Mouse (Mus musculus): ENCODE measurements around the gene Trpc7. TPM values are rescaled to one million over a fixed set of nuclear protein-coding genes. Genes with fewer than 3 reads are reported as not detected.

The Trpc7 gene
- polyA plus RNA-seq, 1 experiment from 2014 or later: 0.04 TPM

DNA sequence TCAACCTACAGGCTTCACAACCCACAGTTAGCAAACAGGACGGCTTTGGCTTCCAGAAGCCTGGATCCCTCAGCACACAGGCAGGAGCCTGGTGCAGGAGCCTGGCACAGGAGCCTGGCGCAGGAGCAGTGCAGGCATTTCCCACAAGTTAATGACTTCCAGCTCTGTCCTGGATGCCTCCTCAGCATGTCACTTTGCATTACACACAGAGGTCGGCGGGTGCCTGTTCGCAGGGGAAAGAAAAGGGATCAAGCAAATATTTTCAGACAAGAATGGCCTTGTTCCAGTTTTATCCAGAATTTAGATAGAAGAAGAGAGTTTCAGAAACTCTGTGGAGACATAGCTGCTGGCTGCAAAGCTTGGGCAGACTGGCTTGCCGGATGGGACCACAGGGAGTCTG lies 33.8 kb downstream of the Trpc7 start:
- H3K4me1 ChIP-seq: no peaks in the 10 kb centered on the region
- no peak overlapping the region for H3K9ac ChIP-seq
- no peaks in the 10 kb centered on the region for H3K9me3 ChIP-seq
- 46% methylated on average over 6 of the region's 6 CpGs for WGBS
- ATAC-seq (ENCODE audit: borderline replicate concordance, extremely low read depth, low FRiP score, low TSS enrichment): no peak
- H3K4me3 ChIP-seq: no peak overlapping the region
- no peak overlapping the region for H3K4me2 ChIP-seq
- no peaks in the 10 kb centered on the region for H3K27me3 ChIP-seq
- no peaks in the 10 kb centered on the region for H3K36me3 ChIP-seq
- H3K27ac ChIP-seq: no peak overlapping the region

- WGBS: 71% methylated on average over 8 of the region's 8 CpGs
- H3K4me2 ChIP-seq: no peak overlapping the region
- no peaks in the 10 kb centered on the region for H3K9me3 ChIP-seq
- no peak for ATAC-seq (ENCODE audit: borderline replicate concordance, extremely low read depth, low FRiP score, low TSS enrichment)
- no peak overlapping the region for H3K9ac ChIP-seq
- no peaks in the 10 kb centered on the region for H3K4me1 ChIP-seq
- H3K27ac ChIP-seq: no peak overlapping the region
- no peaks in the 10 kb centered on the region for H3K36me3 ChIP-seq
- no peaks in the 10 kb centered on the region for H3K27me3 ChIP-seq
- H3K4me3 ChIP-seq: no peak overlapping the region
Measured at GRCm38 (mm10) chr13:56854506-56854905, 41.3 kb downstream of the Trpc7 start.

DNA sequence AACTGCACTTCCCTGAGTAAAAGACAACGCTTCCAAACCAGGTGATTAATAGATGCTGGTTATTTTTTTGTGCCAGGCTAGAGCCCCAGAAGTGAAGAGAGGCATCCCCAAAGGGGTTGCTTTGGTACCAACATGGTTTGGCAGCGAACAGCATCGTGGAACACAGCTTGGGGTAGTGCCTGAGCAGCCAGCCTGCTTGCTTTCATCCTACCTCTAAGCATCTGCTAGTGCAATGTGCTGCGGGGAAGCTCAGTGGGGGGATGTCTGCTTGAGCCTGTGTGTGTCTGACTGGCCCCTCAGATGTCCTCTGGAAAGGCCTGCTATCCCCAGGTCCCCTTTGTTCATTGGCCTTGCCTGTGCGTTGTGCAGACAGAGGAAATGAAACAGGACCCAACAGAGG lies 42.4 kb downstream of the Trpc7 start:
- WGBS: 60% methylated on average over 5 of the region's 5 CpGs
- H3K9ac ChIP-seq: no peak overlapping the region
- no peak overlapping the region for H3K4me3 ChIP-seq
- no peaks in the 10 kb centered on the region for H3K36me3 ChIP-seq
- no peak for ATAC-seq (ENCODE audit: borderline replicate concordance, extremely low read depth, low FRiP score, low TSS enrichment)
- H3K9me3 ChIP-seq: no peaks in the 10 kb centered on the region
- H3K27me3 ChIP-seq: no peaks in the 10 kb centered on the region
- no peak overlapping the region for H3K27ac ChIP-seq
- no peak overlapping the region for H3K4me2 ChIP-seq
- no peaks in the 10 kb centered on the region for H3K4me1 ChIP-seq

GRCm38 (mm10) chr13:56845866-56846265 lies 49.9 kb downstream of the Trpc7 start:
- 76% methylated on average over 3 of the region's 3 CpGs for WGBS
- Histone ChIP-seq H3K36me3 (no peaks in the 10 kb centered on the region), H3K9me3 (no peaks in the 10 kb centered on the region), H3K27me3 (no peaks in the 10 kb centered on the region), H3K4me2 (no peak overlapping the region), H3K4me3 (no peak overlapping the region), H3K4me1 (no peaks in the 10 kb centered on the region), H3K9ac (no peak overlapping the region), H3K27ac (no peak overlapping the region)
- ATAC-seq (ENCODE audit: borderline replicate concordance, extremely low read depth, low FRiP score, low TSS enrichment): no peak

DNA sequence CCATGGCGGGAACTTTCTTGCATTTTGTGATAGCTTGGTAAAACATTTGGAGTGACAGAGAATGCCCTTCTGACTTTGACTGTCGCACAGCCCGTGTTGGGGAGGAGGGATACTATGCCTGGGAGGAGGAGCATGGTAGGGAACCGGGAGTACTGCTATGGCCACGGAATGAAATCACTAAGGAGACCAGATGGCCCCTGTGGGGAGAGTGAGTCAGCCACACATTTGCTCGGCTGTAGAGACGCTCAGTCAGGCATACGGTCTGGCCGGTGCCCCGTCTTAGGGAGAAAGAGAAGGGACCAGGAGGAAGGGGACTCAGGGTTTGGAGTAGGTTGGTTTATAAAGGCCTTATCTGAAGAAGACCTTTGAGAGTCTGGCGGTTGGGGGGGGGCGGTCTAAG lies 80.3 kb downstream of the Trpc7 start:
- 88% methylated on average over 12 of the region's 12 CpGs for WGBS
- H3K36me3 ChIP-seq: no peaks in the 10 kb centered on the region

GRCm38 (mm10) chr13:56806776-56807490 lies 88.9 kb downstream of the Trpc7 start:
- peak; percentile 65; the same call in 1 of the 2 replicates for ATAC-seq (ENCODE audit: borderline replicate concordance, extremely low read depth, low FRiP score, low TSS enrichment)
- no peak overlapping the region for H3K27ac ChIP-seq
- 7% methylated on average over 27 of the region's 27 CpGs for WGBS
- H3K4me3 ChIP-seq: peak overlapping the region; percentile 29
- peaks cover 4% of the 10 kb centered on the region; the same call in 1 of the 2 replicates for H3K4me1 ChIP-seq
- H3K4me2 ChIP-seq: peak overlapping the region; percentile 62
- H3K9me3 ChIP-seq: no peaks in the 10 kb centered on the region
- H3K36me3 ChIP-seq: no peaks in the 10 kb centered on the region
- no peaks in the 10 kb centered on the region for H3K27me3 ChIP-seq
- peak overlapping the region; percentile 24; the same call in 1 of the 2 replicates for H3K9ac ChIP-seq

More for the DNA sequence above, 80.3 kb downstream of the Trpc7 start:
- Histone ChIP-seq H3K27ac (no peak overlapping the region), H3K4me1 (no peaks in the 10 kb centered on the region), H3K4me2 (no peak overlapping the region), H3K4me3 (no peak overlapping the region), H3K27me3 (no peaks in the 10 kb centered on the region), H3K9ac (no peak overlapping the region), H3K9me3 (no peaks in the 10 kb centered on the region)
- no peak for ATAC-seq (ENCODE audit: borderline replicate concordance, extremely low read depth, low FRiP score, low TSS enrichment)

GRCm38 (mm10) chr13:56805131-56805530 lies 90.7 kb downstream of the Trpc7 start:
- H3K27me3 ChIP-seq: no peaks in the 10 kb centered on the region
- no peak overlapping the region for H3K4me2 ChIP-seq
- 85% methylated on average over 3 of the region's 3 CpGs for WGBS
- no peaks in the 10 kb centered on the region for H3K36me3 ChIP-seq
- no peak overlapping the region for H3K9ac ChIP-seq
- H3K4me3 ChIP-seq: no peak overlapping the region
- H3K27ac ChIP-seq: no peak overlapping the region
- H3K4me1 ChIP-seq: peaks cover 4% of the 10 kb centered on the region; the same call in 1 of the 2 replicates
- no peak for ATAC-seq (ENCODE audit: borderline replicate concordance, extremely low read depth, low FRiP score, low TSS enrichment)
- no peaks in the 10 kb centered on the region for H3K9me3 ChIP-seq

DNA sequence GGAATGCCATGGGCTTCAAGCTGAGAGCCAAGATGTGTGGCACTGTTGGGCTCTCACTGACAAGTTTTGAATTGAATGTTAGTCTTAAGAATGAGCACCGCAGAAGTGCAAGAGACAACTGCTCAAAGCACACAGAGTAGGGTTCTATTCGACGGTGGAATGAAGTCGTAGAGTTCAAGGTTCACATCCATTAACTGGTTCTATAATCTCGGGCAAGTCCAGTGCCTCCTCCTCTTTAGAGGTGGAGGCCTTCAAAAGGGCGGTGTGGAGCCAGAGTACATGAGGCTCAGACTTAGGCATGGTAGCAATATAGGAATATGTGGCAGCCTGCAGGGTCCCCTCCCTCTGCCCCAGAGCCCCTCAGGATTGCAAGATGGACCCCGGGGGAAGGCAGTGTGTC lies 98.3 kb downstream of the Trpc7 start:
- H3K4me3 ChIP-seq: no peak overlapping the region

DNA sequence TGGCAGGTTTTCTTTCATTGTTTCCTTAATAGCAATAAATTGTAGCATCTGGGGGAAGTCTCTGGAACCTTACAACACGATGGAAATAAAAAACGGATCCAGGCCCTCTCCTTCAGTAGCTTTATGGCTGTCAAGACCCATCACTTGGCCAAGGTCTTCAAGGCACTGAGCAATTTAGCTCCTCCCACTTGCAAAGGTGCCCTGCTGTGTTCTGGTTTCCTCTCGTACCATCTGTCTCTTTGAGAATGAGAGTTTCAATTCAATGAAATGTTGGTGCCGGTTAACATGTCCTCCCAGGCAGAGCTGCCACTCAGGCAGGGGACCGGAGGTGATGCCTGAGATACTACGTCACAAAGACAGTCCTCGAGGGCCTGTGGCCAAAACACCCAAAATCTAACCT lies 100.3 kb downstream of the Trpc7 start:
- Histone ChIP-seq H3K27ac (no peak overlapping the region), H3K9ac (no peak overlapping the region), H3K36me3 (no peaks in the 10 kb centered on the region), H3K4me3 (no peak overlapping the region), H3K4me2 (no peak overlapping the region), H3K27me3 (no peaks in the 10 kb centered on the region), H3K9me3 (no peaks in the 10 kb centered on the region), H3K4me1 (no peaks in the 10 kb centered on the region)
- ATAC-seq (ENCODE audit: borderline replicate concordance, extremely low read depth, low FRiP score, low TSS enrichment): no peak
- WGBS: 77% methylated on average over 7 of the region's 7 CpGs

More for the DNA sequence above, 98.3 kb downstream of the Trpc7 start:
- no peak overlapping the region for H3K4me2 ChIP-seq
- no peaks in the 10 kb centered on the region for H3K36me3 ChIP-seq
- no peaks in the 10 kb centered on the region for H3K27me3 ChIP-seq
- WGBS: 60% methylated on average over 7 of the region's 7 CpGs
- no peak overlapping the region for H3K9ac ChIP-seq
- no peaks in the 10 kb centered on the region for H3K4me1 ChIP-seq
- no peak overlapping the region for H3K27ac ChIP-seq
- H3K9me3 ChIP-seq: no peaks in the 10 kb centered on the region
- no peak for ATAC-seq (ENCODE audit: borderline replicate concordance, extremely low read depth, low FRiP score, low TSS enrichment)

DNA sequence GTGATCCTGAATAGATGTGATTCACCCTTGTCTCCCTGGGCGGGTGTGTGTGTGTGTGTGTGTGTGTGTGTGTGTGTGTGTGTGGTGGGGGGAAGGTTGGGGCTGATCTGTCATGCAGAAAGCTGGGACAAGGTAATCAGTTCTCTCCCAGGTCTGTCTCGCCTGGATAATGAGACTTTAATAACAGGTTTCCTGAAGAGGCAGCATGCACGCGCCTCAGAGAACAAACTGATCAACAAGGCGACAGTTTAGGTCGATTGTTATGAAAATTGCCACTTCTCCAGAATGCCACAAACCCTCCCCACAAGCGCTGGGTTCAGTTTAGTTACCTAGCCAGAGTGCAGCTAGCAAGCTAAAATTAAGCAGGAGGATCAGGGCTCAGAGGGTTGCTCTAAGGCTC lies 101.4 kb downstream of the Trpc7 start:
- no peak overlapping the region for H3K4me3 ChIP-seq
- H3K27ac ChIP-seq: no peak overlapping the region
- no peak for ATAC-seq (ENCODE audit: borderline replicate concordance, extremely low read depth, low FRiP score, low TSS enrichment)
- no peak overlapping the region for H3K4me2 ChIP-seq
- no peak overlapping the region for H3K9ac ChIP-seq
- no peaks in the 10 kb centered on the region for H3K4me1 ChIP-seq
- WGBS: 66% methylated on average over 7 of the region's 7 CpGs
- no peaks in the 10 kb centered on the region for H3K27me3 ChIP-seq
- no peaks in the 10 kb centered on the region for H3K9me3 ChIP-seq
- H3K36me3 ChIP-seq: no peaks in the 10 kb centered on the region

DNA sequence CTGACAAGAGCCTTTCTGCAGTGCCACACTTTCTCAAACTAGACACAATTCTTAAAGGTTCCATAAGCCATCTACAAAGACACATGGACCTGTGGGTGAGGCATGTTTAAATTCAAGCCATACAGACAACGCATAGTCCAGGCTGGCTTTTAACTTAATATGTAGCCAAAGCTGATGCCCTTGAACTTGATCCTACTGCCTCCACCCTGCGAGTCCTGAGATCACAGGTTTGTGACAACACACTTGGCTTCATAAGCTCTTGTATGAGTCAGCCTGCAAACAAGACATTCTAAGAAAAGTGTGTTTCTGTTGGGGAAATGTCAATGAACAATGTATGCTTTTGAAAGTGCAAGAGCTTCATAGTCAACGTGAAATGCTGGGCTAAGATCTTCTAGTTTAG lies 102.9 kb downstream of the Trpc7 start:
- H3K9ac ChIP-seq: no peak overlapping the region
- no peak overlapping the region for H3K4me2 ChIP-seq
- no peaks in the 10 kb centered on the region for H3K4me1 ChIP-seq
- H3K4me3 ChIP-seq: no peak overlapping the region
- H3K27me3 ChIP-seq: no peaks in the 10 kb centered on the region
- 65% methylated on average over 3 of the region's 3 CpGs for WGBS
- no peaks in the 10 kb centered on the region for H3K9me3 ChIP-seq
- H3K27ac ChIP-seq: no peak overlapping the region
- no peaks in the 10 kb centered on the region for H3K36me3 ChIP-seq
- no peak for ATAC-seq (ENCODE audit: borderline replicate concordance, extremely low read depth, low FRiP score, low TSS enrichment)

DNA sequence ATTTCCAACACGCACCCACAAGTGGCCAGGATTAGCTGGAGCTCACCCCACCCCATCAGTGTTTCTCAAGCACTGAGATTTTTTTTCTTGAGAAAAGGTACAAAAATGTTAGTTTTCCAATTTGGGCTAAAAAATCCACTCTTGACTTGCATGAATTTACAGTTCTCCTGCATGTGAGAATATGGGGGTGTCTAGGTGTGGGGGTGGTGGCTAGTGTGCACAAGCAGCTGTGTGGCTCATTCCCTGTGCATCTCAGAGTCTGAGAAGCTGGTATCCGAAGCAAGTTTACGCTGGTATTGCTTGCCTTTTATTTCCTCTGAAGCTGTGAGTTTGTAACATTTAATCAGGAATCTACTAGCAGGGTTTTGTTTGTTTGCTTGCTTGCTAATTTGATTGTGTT lies 105.1 kb downstream of the Trpc7 start:
- 86% methylated on average over 3 of the region's 3 CpGs for WGBS
- no peak for ATAC-seq (ENCODE audit: borderline replicate concordance, extremely low read depth, low FRiP score, low TSS enrichment)
- H3K9ac ChIP-seq: no peak overlapping the region
- no peaks in the 10 kb centered on the region for H3K27me3 ChIP-seq
- no peak overlapping the region for H3K27ac ChIP-seq
- no peak overlapping the region for H3K4me3 ChIP-seq
- H3K36me3 ChIP-seq: no peaks in the 10 kb centered on the region
- H3K9me3 ChIP-seq: no peaks in the 10 kb centered on the region
- H3K4me2 ChIP-seq: no peak overlapping the region
- no peaks in the 10 kb centered on the region for H3K4me1 ChIP-seq

- Histone ChIP-seq H3K4me1 (no peaks in the 10 kb centered on the region), H3K9me3 (no peaks in the 10 kb centered on the region), H3K4me3 (no peak overlapping the region), H3K9ac (no peak overlapping the region), H3K27me3 (no peaks in the 10 kb centered on the region), H3K4me2 (no peak overlapping the region), H3K36me3 (no peaks in the 10 kb centered on the region), H3K27ac (no peak overlapping the region)
- no peak for ATAC-seq (ENCODE audit: borderline replicate concordance, extremely low read depth, low FRiP score, low TSS enrichment)
- WGBS: 71% methylated on average over 1 of the region's 1 CpGs
Measured at GRCm38 (mm10) chr13:56782621-56783020, 113.2 kb downstream of the Trpc7 start.
